Mouse (Mus musculus) erythroblast, embryonic 14.5 days (primary cell): Measurements from ENCODE around the gene Synpr. TPM values are rescaled to one million over a fixed set of nuclear protein-coding genes. Genes with fewer than 3 reads are reported as not detected.

Experiments used
- H3K27me3 ChIP-seq: 2 replicates; pipeline ENCODE4 v1.6.1; 2012; ENCODE audit warnings: inconsistent platforms; ENCODE audit not compliant: control insufficient read depth
- H3K36me3 ChIP-seq: 2 replicates; pipeline ENCODE4 v1.6.1; 2012; ENCODE audit warnings: mild to moderate bottlenecking, inconsistent platforms; ENCODE audit not compliant: control insufficient read depth
- H3K4me1 ChIP-seq: 2 replicates; pipeline ENCODE4 v1.6.1; 2012; ENCODE audit warnings: inconsistent platforms; ENCODE audit not compliant: control insufficient read depth
- H3K4me3 ChIP-seq: replicated peaks from 2 replicates; pipeline ENCODE3; 2012; ENCODE audit warnings: moderate library complexity, mild to moderate bottlenecking, inconsistent platforms
- H3K9me3 ChIP-seq: 2 replicates; pipeline ENCODE4 v1.6.1; 2012; ENCODE audit warnings: low read length, inconsistent platforms, mixed read lengths; ENCODE audit not compliant: control insufficient read depth
- GATA1 ChIP-seq: IDR thresholded peaks from 2 replicates; pipeline ENCODE4 v1.6.1; 2012; ENCODE audit warnings: low read length, inconsistent platforms, mixed read lengths
- TAL1 ChIP-seq: IDR thresholded peaks from 3 replicates; pipeline ENCODE4 v1.6.1; 2012; ENCODE audit warnings: low read length, inconsistent platforms, mixed read lengths
- polyA plus RNA-seq: library from polyadenylated mRNA; stranded (reverse); fragments of >175 nt; gene quantifications from 2 replicates; pipeline ENCODE4 v1.2.3, GENCODE M21; 2012

The Synpr gene
- polyA plus RNA-seq, 1 experiment = not detected

DNA sequence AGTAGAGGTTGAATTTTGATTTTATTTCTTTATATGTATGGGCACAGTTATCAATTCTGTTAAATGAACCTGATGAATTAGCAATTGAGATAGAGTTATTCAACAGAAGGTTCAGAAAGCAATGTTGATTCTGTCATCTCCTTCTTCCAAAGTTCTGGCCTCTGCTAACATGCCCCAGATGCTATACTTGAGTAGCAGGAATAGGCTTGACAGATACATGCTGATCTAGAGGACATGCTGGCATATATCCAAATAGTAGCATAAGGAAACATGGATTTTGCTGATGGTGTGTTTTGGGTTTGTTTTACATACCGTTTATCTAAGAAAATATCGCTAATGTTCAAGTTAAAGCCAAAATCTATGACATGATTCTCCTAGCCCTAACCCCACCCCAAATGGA lies 273.5 kb downstream of the Synpr start:
- H3K9me3 ChIP-seq = no peaks in the 10 kb centered on the region
- no peak overlapping the region for H3K4me3 ChIP-seq
- no peaks in the 10 kb centered on the region for H3K36me3 ChIP-seq
- no peaks in the 10 kb centered on the region for H3K4me1 ChIP-seq
- TF ChIP-seq TAL1 (no peak), GATA1 (no peak)
- no peaks in the 10 kb centered on the region for H3K27me3 ChIP-seq

DNA sequence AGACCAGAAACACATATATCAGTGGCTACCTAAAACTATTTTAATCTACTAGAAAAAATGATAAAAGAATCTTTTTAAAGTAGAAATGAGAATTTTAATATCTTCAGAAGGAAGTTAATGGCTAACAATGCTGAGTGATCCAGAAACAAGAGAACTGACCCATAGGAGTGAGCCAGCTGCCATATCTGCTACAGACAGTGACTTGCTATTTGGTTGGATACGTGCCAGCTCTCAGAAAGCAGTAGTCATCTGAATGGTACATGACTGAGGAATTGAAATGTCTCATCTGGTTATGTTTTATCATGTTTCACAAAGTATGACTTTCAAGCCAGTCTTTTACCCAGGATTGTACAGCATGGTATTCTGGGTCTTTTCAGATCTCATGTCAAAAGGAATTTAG lies 282.7 kb downstream of the Synpr start:
- no peak overlapping the region for H3K4me3 ChIP-seq
- H3K27me3 ChIP-seq = no peaks in the 10 kb centered on the region
- H3K36me3 ChIP-seq = no peaks in the 10 kb centered on the region
- no peaks in the 10 kb centered on the region for H3K9me3 ChIP-seq
- TF ChIP-seq GATA1 (no peak), TAL1 (no peak)
- no peaks in the 10 kb centered on the region for H3K4me1 ChIP-seq

DNA sequence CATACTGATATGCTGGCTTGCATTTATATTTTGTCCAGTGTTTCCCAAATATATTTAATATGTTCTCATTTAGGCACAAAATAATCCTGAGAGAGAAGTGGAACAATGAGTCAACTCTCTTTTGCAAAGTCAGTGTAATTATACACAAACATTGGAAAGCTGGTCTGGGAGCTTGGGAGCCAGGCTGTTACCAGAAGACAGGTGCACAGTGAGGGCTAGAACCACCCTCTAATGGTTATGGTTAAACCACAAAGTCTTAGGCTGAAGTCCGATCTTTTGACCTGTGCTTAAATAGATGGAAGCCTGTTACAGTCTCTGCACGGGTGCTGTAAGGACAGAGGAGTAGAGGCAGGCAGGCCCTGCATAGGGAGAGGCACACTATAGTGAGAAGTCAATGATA lies 283.4 kb downstream of the Synpr start:
- Histone ChIP-seq H3K4me1 (no peaks in the 10 kb centered on the region), H3K27me3 (no peaks in the 10 kb centered on the region), H3K36me3 (no peaks in the 10 kb centered on the region), H3K4me3 (no peak overlapping the region), H3K9me3 (no peaks in the 10 kb centered on the region)
- TF ChIP-seq GATA1 (no peak), TAL1 (no peak)

DNA sequence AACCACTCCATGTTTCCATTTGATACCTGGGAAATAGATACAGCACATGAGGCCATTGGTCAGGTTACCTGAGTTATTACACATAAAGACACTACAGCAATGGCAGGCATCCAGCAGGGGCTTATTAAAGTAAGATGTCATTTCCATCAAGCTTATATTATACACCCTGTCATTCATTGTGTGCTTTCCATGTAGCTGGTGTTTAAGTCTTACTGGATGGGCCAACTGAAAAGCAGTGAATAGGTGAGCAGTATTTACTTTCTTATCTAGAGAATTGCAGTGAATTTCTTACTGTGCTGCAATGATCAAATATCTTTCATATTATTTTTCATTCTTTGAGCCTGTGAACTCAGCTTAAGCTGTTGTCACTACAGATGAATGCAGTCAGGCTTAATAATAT lies 287.4 kb downstream of the Synpr start:
- no peak overlapping the region for H3K4me3 ChIP-seq
- H3K9me3 ChIP-seq = no peaks in the 10 kb centered on the region
- TF ChIP-seq TAL1 (no peak), GATA1 (no peak)
- no peaks in the 10 kb centered on the region for H3K27me3 ChIP-seq
- no peaks in the 10 kb centered on the region for H3K4me1 ChIP-seq
- H3K36me3 ChIP-seq = no peaks in the 10 kb centered on the region

DNA sequence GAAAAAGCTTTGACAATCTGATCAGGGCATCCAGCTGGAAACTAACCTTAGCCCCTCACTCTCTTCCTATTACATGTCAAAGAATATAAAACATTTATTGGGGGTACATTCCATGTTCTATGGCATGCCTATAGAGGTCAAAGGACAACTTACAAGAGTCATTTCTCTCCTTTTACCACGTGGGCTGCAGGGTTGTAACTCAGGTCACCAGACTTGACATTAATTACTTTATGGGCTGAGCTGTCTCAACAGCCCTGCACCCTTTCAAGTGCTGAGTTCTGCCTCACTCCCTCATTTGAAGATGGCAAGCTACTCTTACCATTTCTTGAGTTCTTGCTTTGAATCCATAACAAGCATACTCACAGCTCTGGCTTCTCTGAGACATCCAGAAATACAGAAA lies 287.9 kb downstream of the Synpr start:
- no peak for TF ChIP-seq TAL1
- Histone ChIP-seq H3K4me1 (no peaks in the 10 kb centered on the region), H3K36me3 (no peaks in the 10 kb centered on the region), H3K4me3 (no peak overlapping the region), H3K9me3 (no peaks in the 10 kb centered on the region), H3K27me3 (no peaks in the 10 kb centered on the region)

DNA sequence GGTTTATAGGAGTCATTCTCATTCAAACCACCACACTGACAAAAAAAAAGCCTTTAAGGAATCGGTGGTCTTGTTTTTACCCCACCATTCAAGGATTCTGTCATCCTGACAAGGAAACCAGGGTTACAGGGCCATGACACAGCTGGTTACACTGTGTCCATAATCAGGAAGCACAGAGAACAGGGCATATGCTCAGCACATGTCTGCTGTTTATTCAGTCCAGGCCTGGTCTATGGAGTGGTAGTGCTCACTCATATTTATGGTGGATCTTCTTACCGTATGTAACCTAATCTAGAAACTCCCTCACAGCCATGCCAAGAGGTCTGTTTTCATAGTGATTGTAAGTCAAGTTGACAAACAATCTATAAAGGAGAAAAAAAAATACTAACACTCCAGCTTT lies 293.5 kb downstream of the Synpr start:
- no peaks in the 10 kb centered on the region for H3K4me1 ChIP-seq
- no peaks in the 10 kb centered on the region for H3K27me3 ChIP-seq
- TF ChIP-seq GATA1 (no peak), TAL1 (no peak)

DNA sequence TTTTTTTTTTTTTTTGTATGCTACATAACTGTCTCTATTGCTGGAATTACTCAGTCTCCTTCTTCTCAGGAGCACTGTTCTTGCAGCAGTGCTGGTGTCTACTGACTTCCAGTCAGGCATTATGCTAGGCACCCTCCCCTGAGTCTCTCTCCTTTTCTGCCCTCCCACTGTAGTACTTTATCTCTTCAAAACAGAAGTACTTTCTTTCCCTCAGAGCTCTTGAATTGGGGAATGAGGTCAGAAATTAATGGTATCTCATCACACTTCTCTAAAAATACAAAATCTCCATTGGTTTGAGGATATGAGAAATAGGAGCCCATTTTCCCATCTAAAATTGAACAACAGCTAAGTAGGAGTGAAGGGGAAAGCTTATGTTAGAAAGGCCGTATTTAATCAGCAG lies 294.2 kb downstream of the Synpr start:
- Histone ChIP-seq H3K36me3 (no peaks in the 10 kb centered on the region), H3K4me1 (no peaks in the 10 kb centered on the region), H3K4me3 (no peak overlapping the region), H3K27me3 (no peaks in the 10 kb centered on the region), H3K9me3 (no peaks in the 10 kb centered on the region)
- TF ChIP-seq TAL1 (no peak), GATA1 (no peak)

More for the DNA sequence above, 293.5 kb downstream of the Synpr start:
- Histone ChIP-seq H3K36me3 (no peaks in the 10 kb centered on the region), H3K9me3 (no peaks in the 10 kb centered on the region), H3K4me3 (no peak overlapping the region)

DNA sequence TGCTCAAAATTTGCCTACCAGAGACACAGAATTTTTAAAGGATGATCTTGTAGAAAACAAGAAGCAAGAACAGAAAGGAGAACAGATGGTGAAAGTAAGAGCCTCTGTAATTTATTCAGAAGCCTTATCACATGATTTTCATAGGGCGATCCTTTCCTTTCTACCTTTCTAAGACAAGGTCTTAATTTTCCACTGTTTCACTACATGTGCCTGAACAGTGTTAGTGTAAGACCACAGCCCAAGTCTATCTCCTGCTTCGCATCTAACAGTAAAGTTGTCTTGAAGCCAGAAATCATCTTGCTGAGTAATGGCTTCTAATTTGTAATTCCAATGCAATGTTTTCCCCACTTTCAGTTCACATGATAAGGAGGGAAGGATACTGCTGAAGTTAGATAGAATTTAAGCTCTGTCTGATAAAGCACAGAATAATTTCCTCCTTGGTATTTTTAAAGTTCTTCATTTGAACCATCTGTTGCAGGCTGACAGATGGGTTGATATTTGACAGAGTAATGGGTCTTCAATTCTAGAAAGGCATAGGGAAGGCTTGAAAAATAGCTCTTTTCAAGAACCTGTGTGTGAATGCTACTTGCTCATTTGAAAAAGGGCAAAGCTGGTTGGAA lies 308.9 kb downstream of the Synpr start:
- no peaks in the 10 kb centered on the region for H3K9me3 ChIP-seq
- TF ChIP-seq TAL1 = no peak
- no peak for TF ChIP-seq GATA1

DNA sequence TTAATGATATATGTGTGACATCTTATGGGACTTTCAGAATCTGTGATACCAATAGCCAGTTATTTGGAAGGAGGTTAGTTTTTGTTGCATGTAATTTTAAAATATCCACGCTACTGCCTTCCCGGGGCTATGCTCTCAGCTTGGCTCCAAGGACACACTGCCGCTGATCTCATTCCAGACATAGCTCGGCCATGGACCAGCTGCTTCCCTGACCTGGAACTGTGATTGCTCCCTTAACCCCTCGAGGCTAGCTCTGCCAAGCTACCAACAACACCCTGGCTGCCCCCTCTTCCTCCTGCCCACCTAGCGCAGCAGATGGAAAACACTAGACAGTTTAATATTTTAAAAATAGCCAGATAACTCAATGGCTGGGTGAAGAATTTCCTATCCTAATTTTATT lies 311.7 kb downstream of the Synpr start:
- no peaks in the 10 kb centered on the region for H3K4me1 ChIP-seq
- H3K27me3 ChIP-seq = no peaks in the 10 kb centered on the region
- H3K9me3 ChIP-seq = no peaks in the 10 kb centered on the region
- no peak overlapping the region for H3K4me3 ChIP-seq
- TF ChIP-seq GATA1 (no peak), TAL1 (no peak)
- H3K36me3 ChIP-seq = no peaks in the 10 kb centered on the region

More for the DNA sequence above, 308.9 kb downstream of the Synpr start:
- H3K4me1 ChIP-seq = no peaks in the 10 kb centered on the region
- no peaks in the 10 kb centered on the region for H3K36me3 ChIP-seq
- H3K27me3 ChIP-seq = no peaks in the 10 kb centered on the region
- no peak overlapping the region for H3K4me3 ChIP-seq

DNA sequence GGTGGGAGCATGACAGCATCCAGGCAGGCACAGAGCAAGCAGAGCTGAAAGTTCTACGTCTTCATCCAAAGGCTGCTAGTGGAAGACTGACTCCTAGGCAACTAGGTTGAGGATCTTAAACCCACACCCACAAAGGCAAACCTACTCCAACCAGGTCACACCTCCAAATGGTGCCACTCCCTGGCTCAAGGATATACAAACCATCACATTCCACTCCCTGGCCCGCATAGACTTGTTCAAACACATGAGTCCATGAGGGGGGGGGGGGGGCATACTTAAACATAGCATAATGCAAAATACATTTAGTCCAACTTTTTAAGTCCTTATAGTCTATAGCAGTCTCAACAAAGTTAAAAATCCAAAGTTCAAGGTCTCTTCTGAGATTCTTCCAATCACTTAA lies 312.6 kb downstream of the Synpr start:
- H3K4me3 ChIP-seq = no peak overlapping the region

More for the DNA sequence above, 312.6 kb downstream of the Synpr start:
- TF ChIP-seq GATA1 (no peak), TAL1 (no peak)
- Histone ChIP-seq H3K4me1 (no peaks in the 10 kb centered on the region), H3K36me3 (no peaks in the 10 kb centered on the region), H3K9me3 (no peaks in the 10 kb centered on the region), H3K27me3 (no peaks in the 10 kb centered on the region)
